Mouse (Mus musculus) frontal cortex, adult 2 months (tissue): ENCODE results near the gene Mob1a. TPM values are rescaled to one million over a fixed set of nuclear protein-coding genes. Genes with fewer than 3 reads are reported as not detected.

Experiments
- DNase-seq, 2 experiments: peaks; one replicate each; pipeline ENCODE4 v3.0.0; 2022; ENCODE audit warnings: low spot score in 1 of 2; ENCODE audit errors: extremely low spot score in 1 of 2
- polyA plus RNA-seq: library from polyadenylated mRNA; depleted of rRNA; stranded (reverse); fragments of >200 nt; gene quantifications from 2 replicates; pipeline ENCODE4 v1.2.3, GENCODE M21; 2012; rRNA removed

Gene Mob1a
- polyA plus RNA-seq, 1 experiment = 19.2 TPM

GRCm38 (mm10) chr6:83381510-83382491 lies 56.0 kb downstream of the Mob1a start:
- no peak for DNase-seq

GRCm38 (mm10) chr6:83385569-83386090 lies 59.8 kb downstream of the Mob1a start:
- no peak for DNase-seq

- DNase-seq = peak in 1 of 2 experiments; percentile 39
These were observed 66.5 kb downstream of the Mob1a start for GRCm38 (mm10) chr6:83392166-83392780.

Other genes starting within 250 kb of the Mob1a start
- gene Pcgf1, start 248.1 kb upstream of the Mob1a start, polyA plus RNA-seq = 40.1 and 40.5 TPM in 2 replicates
- gene Lbx2, start 239.6 kb upstream of the Mob1a start, polyA plus RNA-seq = 0.36 and 0.66 TPM in 2 replicates
- 6.3 and 11.1 TPM in 2 replicates for gene Ccdc142, start 224.4 kb upstream of the Mob1a start, polyA plus RNA-seq
- gene Gm42688, start 224.4 kb upstream of the Mob1a start, polyA plus RNA-seq = 8.5 and 11.2 TPM in 2 replicates
- 96.4 and 109 TPM in 2 replicates for gene Mrpl53, start 217.0 kb upstream of the Mob1a start, polyA plus RNA-seq
- 30.6 and 31.6 TPM in 2 replicates for gene Mogs, start 210.5 kb upstream of the Mob1a start, polyA plus RNA-seq
- 95.9 and 107 TPM in 2 replicates for gene Wbp1, start 204.5 kb upstream of the Mob1a start, polyA plus RNA-seq
- 24.6 and 31.4 TPM in 2 replicates for gene Ino80b, start 200.6 kb upstream of the Mob1a start, polyA plus RNA-seq
- 101 and 119 TPM in 2 replicates for gene Rtkn, start 190.6 kb upstream of the Mob1a start, polyA plus RNA-seq
- gene Wdr54, start 169.6 kb upstream of the Mob1a start, polyA plus RNA-seq = 26.6 and 27.7 TPM in 2 replicates
- 28.6 TPM in 2 replicates for gene 1700003E16Rik, start 169.6 kb upstream of the Mob1a start, polyA plus RNA-seq
- gene Dctn1, start 160.1 kb upstream of the Mob1a start, polyA plus RNA-seq = 344 and 369 TPM in 2 replicates
- 0.04 and 0.21 TPM in 2 replicates for gene Slc4a5, start 106.2 kb upstream of the Mob1a start, polyA plus RNA-seq
- gene Mthfd2, start 108 bp upstream of the Mob1a start, polyA plus RNA-seq = 6.3 and 6.9 TPM in 2 replicates
- 41.8 and 73.9 TPM in 2 replicates for gene Bola3, start 23.1 kb downstream of the Mob1a start, polyA plus RNA-seq
- 18.9 and 19.6 TPM in 2 replicates for gene Tet3, start 133.1 kb downstream of the Mob1a start, polyA plus RNA-seq
- gene Dguok, start 181.0 kb downstream of the Mob1a start, polyA plus RNA-seq = 48.0 and 64.1 TPM in 2 replicates
- 0.76 and 1.7 TPM in 2 replicates for gene Actg2, start 210.2 kb downstream of the Mob1a start, polyA plus RNA-seq
- gene Stambp, start 246.7 kb downstream of the Mob1a start, polyA plus RNA-seq = 34.6 and 38.7 TPM in 2 replicates